Mouse (Mus musculus): ENCODE data around the gene Nckap5. TPM values are rescaled to one million over a fixed set of nuclear protein-coding genes. Genes with fewer than 3 reads are reported as not detected.

Nckap5 gene
- 4.8 and 5.2 TPM in 2 replicates for polyA plus RNA-seq (2014; fragmentation: Nextera tagmentation; extraction: Ambion mirVana)

- Histone ChIP-seq H3K4me3 (ENCODE audit: low read depth, low read length) (peak within 1 kb of the TSS; percentile 29), H3K27me3 (ENCODE audit: control insufficient read depth, insufficient read depth, low read length) (no peaks in the 10 kb centered on the region), H3K27ac (ENCODE audit: low read length) (no peak within 1 kb of the TSS), H3K36me3 (ENCODE audit: control insufficient read depth, insufficient read depth, low read length) (no peaks in the 10 kb centered on the region), H3K9ac (replicated peaks; ENCODE audit: low read depth, low read length) (0 out of 2 replicates have a peak within 1 kb of the TSS, but pooled peaks have one; percentile 25), H3K9me3 (ENCODE audit: control insufficient read depth, low read depth, low read length) (no peaks in the 10 kb centered on the region), H3K4me2 (replicated peaks; ENCODE audit: low read depth, low read length) (peak within 1 kb of the TSS; percentile 78), H3K4me1 (ENCODE audit: control insufficient read depth, insufficient read depth, low read length) (peaks cover 9% of the 10 kb centered on the region; the same call in 1 of the 2 replicates)
- ATAC-seq (ENCODE audit: insufficient number of reproducible peaks, insufficient read depth, low FRiP score, low read depth) = peak; percentile 57
- under 1% methylated on average over 35 of the region's 35 CpGs for WGBS
Observed at GRCm38 (mm10) chr1:126830031-126830927, at the start of gene Nckap5. Gene Nckap5, minus strand, starts transcription at chr1:126830799.

- Histone ChIP-seq H3K4me2 (replicated peaks; ENCODE audit: low read depth, low read length) (no peak overlapping the region), H3K27me3 (ENCODE audit: control insufficient read depth, insufficient read depth, low read length) (no peaks in the 10 kb centered on the region), H3K36me3 (ENCODE audit: control insufficient read depth, insufficient read depth, low read length) (no peaks in the 10 kb centered on the region), H3K4me1 (ENCODE audit: control insufficient read depth, insufficient read depth, low read length) (no peaks in the 10 kb centered on the region), H3K4me3 (ENCODE audit: low read depth, low read length) (no peak overlapping the region), H3K9me3 (ENCODE audit: control insufficient read depth, low read depth, low read length) (no peaks in the 10 kb centered on the region), H3K27ac (ENCODE audit: low read length) (no peak overlapping the region), H3K9ac (replicated peaks; ENCODE audit: low read depth, low read length) (no peak overlapping the region)
- WGBS = 99% methylated on average over 2 of the region's 2 CpGs
- ATAC-seq (ENCODE audit: insufficient number of reproducible peaks, insufficient read depth, low FRiP score, low read depth) = no peak
Observed at GRCm38 (mm10) chr1:126877495-126877894, 46.9 kb upstream of the Nckap5 start.

- H3K4me1 ChIP-seq (ENCODE audit: control insufficient read depth, insufficient read depth, low read length) = no peaks in the 10 kb centered on the region
- no peak overlapping the region for H3K4me3 ChIP-seq (ENCODE audit: low read depth, low read length)
- no peaks in the 10 kb centered on the region for H3K27me3 ChIP-seq (ENCODE audit: control insufficient read depth, insufficient read depth, low read length)
- ATAC-seq (ENCODE audit: insufficient number of reproducible peaks, insufficient read depth, low FRiP score, low read depth) = no peak
- H3K27ac ChIP-seq (ENCODE audit: low read length) = no peak overlapping the region
- 78% methylated on average over 9 of the region's 9 CpGs for WGBS
- no peaks in the 10 kb centered on the region for H3K9me3 ChIP-seq (ENCODE audit: control insufficient read depth, low read depth, low read length)
- H3K36me3 ChIP-seq (ENCODE audit: control insufficient read depth, insufficient read depth, low read length) = no peaks in the 10 kb centered on the region
- H3K9ac ChIP-seq (replicated peaks; ENCODE audit: low read depth, low read length) = no peak overlapping the region
- no peak overlapping the region for H3K4me2 ChIP-seq (replicated peaks; ENCODE audit: low read depth, low read length)
Observed at GRCm38 (mm10) chr1:126868372-126868771, 37.8 kb upstream of the Nckap5 start.

GRCm38 (mm10) chr1:126867912-126868311 lies 37.3 kb upstream of the Nckap5 start:
- Histone ChIP-seq H3K9ac (replicated peaks; ENCODE audit: low read depth, low read length) (no peak overlapping the region), H3K27me3 (ENCODE audit: control insufficient read depth, insufficient read depth, low read length) (no peaks in the 10 kb centered on the region), H3K4me1 (ENCODE audit: control insufficient read depth, insufficient read depth, low read length) (no peaks in the 10 kb centered on the region), H3K4me3 (ENCODE audit: low read depth, low read length) (no peak overlapping the region), H3K36me3 (ENCODE audit: control insufficient read depth, insufficient read depth, low read length) (no peaks in the 10 kb centered on the region), H3K9me3 (ENCODE audit: control insufficient read depth, low read depth, low read length) (no peaks in the 10 kb centered on the region), H3K27ac (ENCODE audit: low read length) (no peak overlapping the region), H3K4me2 (replicated peaks; ENCODE audit: low read depth, low read length) (no peak overlapping the region)
- no peak for ATAC-seq (ENCODE audit: insufficient number of reproducible peaks, insufficient read depth, low FRiP score, low read depth)
- 88% methylated on average over 5 of the region's 5 CpGs for WGBS

GRCm38 (mm10) chr1:126865591-126866086 lies 35.0 kb upstream of the Nckap5 start:
- Histone ChIP-seq H3K27ac (ENCODE audit: low read length) (no peak overlapping the region), H3K4me1 (ENCODE audit: control insufficient read depth, insufficient read depth, low read length) (no peaks in the 10 kb centered on the region), H3K4me2 (replicated peaks; ENCODE audit: low read depth, low read length) (no peak overlapping the region), H3K9me3 (ENCODE audit: control insufficient read depth, low read depth, low read length) (no peaks in the 10 kb centered on the region), H3K4me3 (ENCODE audit: low read depth, low read length) (no peak overlapping the region), H3K9ac (replicated peaks; ENCODE audit: low read depth, low read length) (no peak overlapping the region), H3K27me3 (ENCODE audit: control insufficient read depth, insufficient read depth, low read length) (no peaks in the 10 kb centered on the region), H3K36me3 (ENCODE audit: control insufficient read depth, insufficient read depth, low read length) (no peaks in the 10 kb centered on the region)
- WGBS = 51% methylated on average over 7 of the region's 7 CpGs
- no peak for ATAC-seq (ENCODE audit: insufficient number of reproducible peaks, insufficient read depth, low FRiP score, low read depth)

GRCm38 (mm10) chr1:126861816-126862215 lies 31.2 kb upstream of the Nckap5 start:
- Histone ChIP-seq H3K4me1 (ENCODE audit: control insufficient read depth, insufficient read depth, low read length) (no peaks in the 10 kb centered on the region), H3K9ac (replicated peaks; ENCODE audit: low read depth, low read length) (no peak overlapping the region), H3K27me3 (ENCODE audit: control insufficient read depth, insufficient read depth, low read length) (no peaks in the 10 kb centered on the region), H3K4me2 (replicated peaks; ENCODE audit: low read depth, low read length) (no peak overlapping the region), H3K36me3 (ENCODE audit: control insufficient read depth, insufficient read depth, low read length) (no peaks in the 10 kb centered on the region), H3K27ac (ENCODE audit: low read length) (no peak overlapping the region), H3K4me3 (ENCODE audit: low read depth, low read length) (no peak overlapping the region), H3K9me3 (ENCODE audit: control insufficient read depth, low read depth, low read length) (no peaks in the 10 kb centered on the region)
- ATAC-seq (ENCODE audit: insufficient number of reproducible peaks, insufficient read depth, low FRiP score, low read depth) = no peak
- WGBS = 61% methylated on average over 3 of the region's 3 CpGs

GRCm38 (mm10) chr1:126860537-126860936 lies 29.9 kb upstream of the Nckap5 start:
- H3K9me3 ChIP-seq (ENCODE audit: control insufficient read depth, low read depth, low read length) = no peaks in the 10 kb centered on the region
- WGBS = 86% methylated on average over 4 of the region's 4 CpGs
- H3K27ac ChIP-seq (ENCODE audit: low read length) = no peak overlapping the region
- H3K9ac ChIP-seq (replicated peaks; ENCODE audit: low read depth, low read length) = no peak overlapping the region
- no peak for ATAC-seq (ENCODE audit: insufficient number of reproducible peaks, insufficient read depth, low FRiP score, low read depth)
- no peaks in the 10 kb centered on the region for H3K4me1 ChIP-seq (ENCODE audit: control insufficient read depth, insufficient read depth, low read length)
- H3K4me3 ChIP-seq (ENCODE audit: low read depth, low read length) = no peak overlapping the region
- no peaks in the 10 kb centered on the region for H3K27me3 ChIP-seq (ENCODE audit: control insufficient read depth, insufficient read depth, low read length)
- H3K36me3 ChIP-seq (ENCODE audit: control insufficient read depth, insufficient read depth, low read length) = no peaks in the 10 kb centered on the region
- H3K4me2 ChIP-seq (replicated peaks; ENCODE audit: low read depth, low read length) = no peak overlapping the region

- no peak overlapping the region for H3K27ac ChIP-seq (ENCODE audit: low read length)
- no peak overlapping the region for H3K4me3 ChIP-seq (ENCODE audit: low read depth, low read length)
- no peak for ATAC-seq (ENCODE audit: insufficient number of reproducible peaks, insufficient read depth, low FRiP score, low read depth)
- H3K36me3 ChIP-seq (ENCODE audit: control insufficient read depth, insufficient read depth, low read length) = no peaks in the 10 kb centered on the region
- 25% methylated on average over 6 of the region's 6 CpGs for WGBS
- no peak overlapping the region for H3K9ac ChIP-seq (replicated peaks; ENCODE audit: low read depth, low read length)
- no peaks in the 10 kb centered on the region for H3K27me3 ChIP-seq (ENCODE audit: control insufficient read depth, insufficient read depth, low read length)
- no peaks in the 10 kb centered on the region for H3K9me3 ChIP-seq (ENCODE audit: control insufficient read depth, low read depth, low read length)
- H3K4me1 ChIP-seq (ENCODE audit: control insufficient read depth, insufficient read depth, low read length) = no peaks in the 10 kb centered on the region
- no peak overlapping the region for H3K4me2 ChIP-seq (replicated peaks; ENCODE audit: low read depth, low read length)
Observed at GRCm38 (mm10) chr1:126849481-126849880, 18.9 kb upstream of the Nckap5 start.
